Mouse (Mus musculus) myocyte (in vitro differentiated cells): ENCODE results near the gene Snx1.

ENCODE experiments used
- MYOG ChIP-seq, 3 experiments: IDR thresholded peaks; one replicate each; pipeline ENCODE4 v1.6.1; 2011; ENCODE audit warnings: control low read depth in 2 of 3, low read depth in 2 of 3, mild to moderate bottlenecking in 2 of 3; ENCODE audit not compliant: insufficient read length in 2 of 3, control insufficient read depth in 1 of 3, insufficient read depth in 1 of 3
- POLR2AphosphoS2 ChIP-seq: IDR thresholded peaks from one replicate; pipeline ENCODE4 v1.6.1; 2011; ENCODE audit warnings: low read depth, control low read depth; ENCODE audit not compliant: insufficient read length
- REST ChIP-seq: IDR thresholded peaks from one replicate; pipeline ENCODE4 v1.6.1; 2011; ENCODE audit warnings: mild to moderate bottlenecking, control low read depth, moderate library complexity; ENCODE audit not compliant: insufficient read depth, insufficient read length
- TCF12 ChIP-seq: IDR thresholded peaks from one replicate; pipeline ENCODE4 v1.6.1; 2011; ENCODE audit warnings: mild to moderate bottlenecking, control low read depth; ENCODE audit not compliant: poor library complexity, insufficient read depth, severe bottlenecking
- TCF3 ChIP-seq: IDR thresholded peaks from one replicate; pipeline ENCODE4 v1.6.1; 2011; ENCODE audit warnings: low read depth, control low read depth; ENCODE audit not compliant: insufficient read length
- USF1 ChIP-seq: IDR thresholded peaks from one replicate; pipeline ENCODE4 v1.6.1; 2011; ENCODE audit warnings: low read depth, mild to moderate bottlenecking, control low read depth, moderate library complexity

DNA sequence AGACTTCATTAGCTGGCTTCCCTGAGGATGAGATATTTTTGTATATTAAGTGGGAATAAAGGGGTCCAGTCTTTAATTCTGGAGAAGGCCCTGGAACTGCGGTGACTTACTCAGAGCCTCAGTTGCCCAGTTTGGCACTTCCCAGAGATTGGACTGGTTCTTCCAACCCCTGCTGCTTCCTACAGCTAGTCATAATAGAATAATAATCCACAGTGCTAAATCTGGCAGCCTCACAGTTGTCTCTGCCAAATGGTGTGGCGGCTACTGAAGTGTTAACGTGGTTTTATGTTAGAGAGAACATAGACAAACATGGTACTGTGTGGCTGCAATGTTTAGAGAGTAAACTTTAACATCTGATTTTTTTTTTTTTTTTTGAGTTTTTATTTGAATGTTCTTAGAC is 64.7 kb downstream of the Snx1 start:
- TF ChIP-seq USF1: no peak
- no peak for TF ChIP-seq TCF12
- TF ChIP-seq REST: no peak
- no peak for TF ChIP-seq POLR2AphosphoS2
- no peak for TF ChIP-seq MYOG (IDR thresholded peaks at IDR 0.05; ENCODE audit: control insufficient read depth in 1 of 3, insufficient read depth in 1 of 3, insufficient read length in 2 of 3, low read depth in 2 of 3)
- TF ChIP-seq TCF3: no peak
